Mouse (Mus musculus): Measurements from ENCODE around the gene Furin.

Gene Furin

GRCm38 (mm10) chr7:80427730-80428129 lies 22.5 kb upstream of the Furin start:
- DNase-seq (ENCODE audit: low spot score in 2 of 2), result no peak

DNA sequence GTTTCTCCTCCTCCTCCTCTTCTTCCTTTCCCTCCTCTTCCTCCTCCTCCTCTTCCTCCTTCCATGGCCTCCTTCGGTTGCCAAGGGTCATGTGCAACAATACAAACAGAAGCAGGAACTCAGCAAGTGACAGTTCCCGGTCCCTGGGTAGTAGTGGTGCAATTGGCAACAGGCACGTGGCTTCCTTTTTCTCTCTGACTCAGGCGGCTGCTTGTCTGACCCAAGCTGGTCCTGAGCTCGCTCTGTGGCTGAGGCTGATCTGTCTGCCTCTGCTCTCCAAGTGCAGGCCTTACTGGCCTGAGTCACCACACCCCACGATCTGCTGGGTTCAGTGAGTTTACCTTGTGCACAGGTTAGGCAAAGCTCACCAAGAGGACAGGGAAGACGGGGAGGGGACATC lies 21.1 kb upstream of the Furin start:
- DNase-seq (ENCODE audit: low spot score in 2 of 2), result peak; percentile 26 to 64

DNA sequence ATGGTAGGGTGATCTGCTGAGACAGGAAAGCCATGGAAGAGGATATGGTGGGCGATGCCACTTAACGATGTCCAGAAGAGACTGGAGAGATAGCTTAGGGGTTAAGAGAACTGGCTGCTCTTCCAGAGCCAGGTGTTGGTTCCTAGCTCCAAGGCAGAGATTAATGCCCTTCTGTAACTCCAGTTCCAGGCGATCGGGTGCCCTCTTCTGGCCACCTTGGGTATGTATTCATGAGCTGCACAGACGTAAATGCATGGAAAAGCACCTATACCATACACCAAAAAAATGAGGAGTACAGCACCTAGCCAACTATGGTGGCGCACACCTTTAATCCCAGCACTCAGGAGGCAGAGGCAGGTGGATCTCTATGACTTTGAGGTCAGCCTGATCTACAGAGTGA lies 19.5 kb upstream of the Furin start:
- DNase-seq (ENCODE audit: low spot score in 2 of 2), result no peak

GRCm38 (mm10) chr7:80422759-80423480 lies 17.7 kb upstream of the Furin start:
- DNase-seq (ENCODE audit: low spot score in 2 of 2), result no peak

- DNase-seq (ENCODE audit: low spot score in 2 of 2), result no peak
These were observed 16.3 kb upstream of the Furin start for GRCm38 (mm10) chr7:80421576-80421975.

DNA sequence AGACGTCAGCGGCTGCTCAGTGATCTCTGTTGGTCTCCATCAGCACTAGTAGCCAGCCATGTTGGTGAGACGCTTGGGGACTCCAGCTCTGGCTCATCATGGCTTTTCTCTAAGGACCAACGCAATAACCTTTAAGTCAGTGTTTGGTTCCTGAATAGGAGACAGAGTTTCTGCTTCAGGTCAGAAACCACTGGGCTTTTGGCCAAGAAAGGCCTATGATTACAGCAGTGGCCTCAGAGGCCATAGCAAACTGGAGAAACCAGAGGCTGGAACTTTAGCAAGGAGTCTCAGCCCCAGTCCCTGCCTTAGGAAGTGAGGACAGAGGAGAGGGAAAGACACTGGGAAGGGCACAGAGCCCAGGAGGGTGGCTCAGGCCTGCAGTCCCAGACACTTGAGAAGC lies 15.3 kb upstream of the Furin start:
- DNase-seq (ENCODE audit: low spot score in 2 of 2), result no peak

DNA sequence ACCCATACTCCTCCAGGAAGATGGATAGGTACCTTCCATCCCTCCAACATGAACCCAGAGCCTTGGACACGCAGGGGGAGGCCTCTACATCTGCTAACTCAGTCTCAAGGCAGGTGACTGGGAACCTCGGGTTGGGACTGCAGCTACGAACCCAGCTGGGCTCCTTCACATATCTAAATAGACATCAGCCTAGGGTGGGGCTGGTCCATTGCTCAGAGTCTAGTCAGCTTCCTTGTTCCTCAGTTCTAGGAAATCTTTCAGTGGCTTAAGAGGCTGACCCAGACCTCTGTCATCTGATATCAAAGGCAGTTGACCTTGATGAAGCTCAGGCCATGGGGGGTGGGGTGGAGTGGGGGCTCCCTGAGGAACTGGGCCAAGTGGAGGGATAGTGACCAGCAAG lies 14.0 kb upstream of the Furin start:
- DNase-seq (ENCODE audit: low spot score in 2 of 2), result no peak

GRCm38 (mm10) chr7:80418036-80418435 lies 12.8 kb upstream of the Furin start:
- DNase-seq (ENCODE audit: low spot score in 2 of 2), result no peak

DNA sequence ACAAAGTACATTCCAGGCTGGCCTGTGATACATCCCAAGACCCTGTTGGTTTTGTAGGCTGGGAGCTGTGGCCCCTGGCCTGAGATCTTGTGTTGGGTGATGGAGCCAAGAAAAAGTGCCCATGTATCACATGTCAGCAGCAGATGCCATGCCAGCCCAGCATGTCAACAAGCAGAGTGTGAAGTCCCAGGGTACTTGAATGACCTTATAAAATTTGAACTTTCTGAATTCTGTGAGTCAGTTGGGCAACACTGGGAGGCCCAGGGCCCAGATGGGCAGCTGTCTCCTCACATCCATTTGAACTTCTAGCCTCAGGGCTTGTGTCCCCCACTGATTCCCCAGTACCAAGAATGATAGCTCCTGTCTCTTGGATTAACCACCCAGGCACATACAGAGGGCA lies 12.4 kb upstream of the Furin start:
- DNase-seq (ENCODE audit: low spot score in 2 of 2), result no peak

DNA sequence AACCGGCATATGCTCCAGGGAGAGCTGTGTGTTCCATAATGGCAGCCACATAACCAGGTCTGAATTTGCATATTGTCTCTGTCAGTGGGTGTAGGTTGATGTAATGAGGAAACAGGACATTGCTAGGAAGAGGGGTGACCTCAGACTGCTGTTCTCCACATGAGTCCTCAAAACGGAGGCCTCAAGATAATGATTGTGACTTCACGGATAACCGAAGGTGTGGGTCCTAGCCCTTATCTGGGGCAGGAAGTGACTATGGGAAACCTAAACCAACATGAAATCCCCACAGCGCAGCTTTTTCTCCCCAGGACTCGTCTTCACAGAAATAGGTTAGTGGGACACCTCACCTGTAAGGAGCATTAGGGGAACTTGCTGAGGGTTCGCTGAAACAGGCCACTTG lies 11.7 kb upstream of the Furin start:
- no peak for DNase-seq (ENCODE audit: low spot score in 2 of 2)

DNA sequence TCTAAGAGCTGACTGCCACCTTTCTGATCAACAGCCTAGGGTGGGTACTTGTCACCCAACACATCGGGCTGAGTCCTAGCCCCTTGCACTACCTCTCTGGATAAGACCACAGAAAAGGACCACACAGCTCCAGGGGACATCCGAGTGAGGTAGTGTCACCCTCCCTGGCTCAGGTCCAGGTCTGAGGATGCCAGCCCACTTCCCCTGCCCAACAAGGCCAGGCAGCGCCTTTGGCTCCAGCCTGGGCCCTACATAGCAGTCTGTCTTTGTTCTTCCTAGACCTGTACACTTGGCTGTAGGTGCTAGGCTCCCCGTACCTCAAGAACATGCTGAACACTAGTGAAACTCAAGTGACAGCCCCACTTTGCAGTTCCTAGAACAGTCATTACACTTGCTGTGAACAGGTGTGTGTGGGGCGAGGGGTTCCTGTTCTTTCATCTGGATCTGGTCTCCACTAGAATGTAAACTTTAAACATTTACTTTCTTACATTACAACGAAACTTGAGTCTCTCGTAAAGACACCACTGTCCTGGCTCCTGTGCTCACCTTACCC lies 9.1 kb upstream of the Furin start:
- no peak for DNase-seq (ENCODE audit: low spot score in 2 of 2)

- DNase-seq (ENCODE audit: low spot score in 2 of 2), result no peak
These were observed 8.5 kb upstream of the Furin start for GRCm38 (mm10) chr7:80413512-80414302.

DNA sequence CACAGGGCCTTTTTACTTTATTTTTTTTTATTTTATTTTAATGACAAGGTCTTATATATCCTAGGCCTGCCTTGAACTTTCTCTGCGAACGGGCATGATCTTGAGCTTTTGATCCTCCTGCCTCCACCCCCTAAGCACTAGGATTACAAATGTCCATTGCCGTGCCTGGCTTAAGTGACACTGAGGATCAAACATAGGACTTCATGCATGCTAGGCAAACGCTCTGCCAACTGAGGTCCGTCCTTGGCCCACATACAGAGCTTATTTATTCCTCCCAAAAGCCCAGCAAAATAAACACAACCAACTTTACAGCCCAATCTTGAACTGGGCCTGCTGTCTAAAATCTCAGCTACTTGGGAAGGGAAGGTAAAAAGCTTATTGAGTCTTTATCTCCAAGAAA lies 7.5 kb upstream of the Furin start:
- DNase-seq (ENCODE audit: low spot score in 2 of 2), result no peak

DNA sequence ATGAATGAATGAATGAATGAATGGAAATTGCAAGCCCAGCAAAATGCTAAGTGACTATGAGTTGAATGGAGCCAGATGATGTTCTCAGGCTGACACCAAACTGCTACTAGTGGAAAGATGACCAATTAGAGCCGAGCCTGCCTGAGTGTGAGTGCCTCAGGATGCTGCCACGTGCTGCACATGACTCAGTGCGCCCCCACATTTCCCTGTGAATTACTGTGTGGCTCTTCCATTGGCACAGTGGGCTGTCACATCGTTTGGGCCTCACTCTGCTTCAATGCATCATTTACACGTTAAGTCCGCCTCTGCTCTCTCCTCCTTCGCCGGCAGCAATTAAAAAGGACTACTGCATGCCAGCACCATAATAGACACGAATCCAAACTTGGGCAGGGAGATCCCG lies 7.0 kb upstream of the Furin start:
- no peak for DNase-seq (ENCODE audit: low spot score in 2 of 2)

GRCm38 (mm10) chr7:80410380-80410779 lies 5.1 kb upstream of the Furin start:
- DNase-seq (ENCODE audit: low spot score in 2 of 2), result no peak

DNA sequence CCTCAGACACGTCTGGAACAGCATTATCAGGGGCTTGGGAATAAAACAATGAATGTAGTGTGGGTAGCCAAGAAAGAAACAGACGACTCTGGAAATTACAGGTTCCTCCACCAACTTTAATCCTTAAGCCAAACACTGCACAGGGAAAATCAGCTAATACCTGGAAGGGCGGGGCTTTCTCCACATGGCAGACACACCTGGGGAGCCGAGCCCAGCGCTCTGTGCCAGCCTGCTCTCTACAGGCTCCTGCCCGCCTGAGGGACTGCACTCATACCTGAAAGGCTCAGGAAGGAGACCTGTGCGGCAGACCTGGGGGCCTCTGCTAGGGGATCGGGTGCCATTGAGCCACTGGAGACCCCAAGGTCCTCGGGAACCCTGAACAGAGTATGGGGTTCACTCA lies 2.5 kb upstream of the Furin start:
- DNase-seq (ENCODE audit: low spot score in 2 of 2), result no peak

GRCm38 (mm10) chr7:80406186-80406585 lies 950 bp upstream of the Furin start:
- DNase-seq (ENCODE audit: low spot score in 2 of 2), result no peak

DNA sequence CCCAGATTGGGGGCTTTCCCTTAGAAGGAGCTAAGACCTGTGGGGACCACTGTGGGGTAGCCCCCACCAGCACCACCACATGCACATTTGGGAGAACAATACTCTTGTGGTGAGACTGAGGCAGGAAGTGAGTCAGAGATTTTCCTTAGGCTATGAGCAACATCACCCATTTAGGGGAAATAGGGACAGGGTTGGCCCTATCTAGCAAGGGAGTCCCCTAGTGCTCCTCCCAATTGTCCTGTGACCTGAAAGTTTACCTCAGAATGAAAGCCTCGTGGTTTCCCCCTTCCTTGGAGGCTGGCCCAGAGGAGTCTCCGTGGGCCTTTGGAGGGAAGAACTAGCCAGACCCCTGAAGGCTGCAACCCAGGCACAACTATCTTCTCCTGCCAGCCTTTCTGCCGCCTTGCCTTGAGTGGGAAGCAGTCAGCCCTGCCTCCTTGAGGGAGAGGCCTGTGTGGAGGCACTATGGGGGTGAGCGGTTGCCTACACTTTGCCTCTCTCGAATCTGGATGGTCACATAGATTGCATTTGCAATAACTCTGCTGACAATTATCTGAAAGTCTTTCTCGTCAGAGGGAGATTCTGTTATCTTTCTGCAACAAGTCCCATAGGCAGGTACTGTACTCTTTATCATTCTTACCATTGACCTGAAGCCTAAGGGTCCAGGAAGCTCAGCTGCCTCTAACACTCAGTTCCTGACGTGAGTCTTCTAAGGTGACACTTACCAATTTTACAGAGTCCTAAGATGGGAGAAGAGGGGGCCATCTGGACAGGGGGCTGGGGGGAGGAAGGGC lies 938 bp downstream of the Furin start:
- DNase-seq (ENCODE audit: low spot score in 2 of 2), result no peak

- peak in 1 of 2 experiments; percentile 76 for DNase-seq (ENCODE audit: low spot score in 2 of 2)
These were observed 1.7 kb downstream of the Furin start for GRCm38 (mm10) chr7:80403551-80403950.

DNA sequence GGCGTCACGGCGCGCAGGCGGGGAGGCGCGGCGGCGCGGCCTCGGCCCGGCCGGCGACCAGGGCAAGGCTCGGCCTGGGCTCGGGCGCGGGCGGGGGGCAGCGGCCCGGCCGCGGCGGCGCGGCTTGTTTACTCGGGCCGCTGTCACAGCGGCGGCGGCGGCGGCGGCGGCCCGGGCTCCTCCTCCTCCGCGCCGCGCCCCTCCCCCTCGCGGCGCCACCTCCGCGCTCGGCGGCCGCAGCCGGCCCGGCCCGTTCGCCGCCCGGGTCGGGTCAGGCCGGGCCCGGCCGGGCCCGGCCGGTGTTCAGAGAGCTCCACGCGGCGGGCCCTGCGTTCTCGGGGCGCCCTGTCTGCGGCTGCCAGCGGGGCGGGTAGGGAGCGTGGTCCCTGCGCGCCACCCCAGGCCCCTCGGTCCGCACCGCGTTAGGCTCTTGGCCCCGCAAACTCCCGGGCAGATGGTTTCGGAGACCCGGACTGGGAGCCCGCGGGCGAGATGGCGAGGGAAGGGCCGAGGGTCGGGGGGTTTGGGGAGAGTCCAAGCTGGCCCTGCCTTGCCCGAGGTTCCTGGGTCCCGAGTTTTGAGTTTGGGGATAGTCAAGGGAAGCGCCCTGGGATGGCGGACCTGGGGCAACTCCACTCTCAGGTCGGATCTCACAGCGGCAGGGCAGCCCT lies 2.5 kb downstream of the Furin start:
- DNase-seq (ENCODE audit: low spot score in 2 of 2), result peak in 1 of 2 experiments; percentile 70

DNA sequence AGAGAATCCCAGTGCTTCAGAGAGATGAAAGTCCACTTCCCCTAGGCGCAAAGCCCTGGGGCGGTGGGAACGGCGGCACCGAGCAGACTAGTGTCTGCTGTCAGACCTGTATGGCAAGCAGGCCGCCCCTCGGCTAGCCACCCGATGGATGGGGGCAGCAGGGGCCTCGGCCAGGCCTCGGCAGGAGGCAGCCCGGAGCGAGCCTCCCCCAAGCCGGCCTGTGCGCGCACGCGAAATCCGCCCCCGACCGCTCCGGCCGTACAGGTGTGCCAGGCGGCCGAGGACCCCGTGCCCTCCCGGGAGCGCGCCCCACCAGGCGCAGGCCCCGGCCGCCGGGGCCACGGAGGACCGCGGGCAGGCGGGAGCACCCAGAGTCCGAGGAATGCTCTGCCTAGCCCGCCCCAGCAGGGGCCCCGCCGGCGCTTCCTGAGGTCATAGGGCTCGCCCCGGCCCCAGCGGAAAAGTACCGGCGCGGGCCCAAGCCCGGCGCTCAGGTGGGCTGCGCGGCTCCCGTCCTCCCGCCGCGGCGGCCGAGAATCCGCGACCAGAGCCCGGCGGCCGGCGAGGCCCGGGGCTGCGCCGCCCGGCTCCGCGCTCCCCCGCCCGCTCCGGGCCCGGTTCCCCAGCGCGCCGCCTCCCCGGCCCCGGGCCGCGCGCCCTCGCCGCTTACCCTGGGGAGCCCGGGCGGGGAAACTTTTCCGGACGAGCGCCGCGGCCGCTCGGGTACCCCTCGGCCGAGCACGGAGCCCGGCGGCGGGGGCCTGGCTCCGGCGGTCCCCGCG lies 3.2 kb downstream of the Furin start:
- DNase-seq (ENCODE audit: low spot score in 2 of 2), result no peak
